Mouse (Mus musculus) right cerebral cortex, adult 18-20 months (tissue): Measurements from ENCODE around the gene Fam169b.
A peak's percentile ranks its signal among the peaks of the same experiment; 100 is the strongest.

Experiments
- DNase-seq: peaks from one replicate; pipeline ENCODE4 v3.0.0; 2022; ENCODE audit warnings: mixed read lengths

The Fam169b gene

DNA sequence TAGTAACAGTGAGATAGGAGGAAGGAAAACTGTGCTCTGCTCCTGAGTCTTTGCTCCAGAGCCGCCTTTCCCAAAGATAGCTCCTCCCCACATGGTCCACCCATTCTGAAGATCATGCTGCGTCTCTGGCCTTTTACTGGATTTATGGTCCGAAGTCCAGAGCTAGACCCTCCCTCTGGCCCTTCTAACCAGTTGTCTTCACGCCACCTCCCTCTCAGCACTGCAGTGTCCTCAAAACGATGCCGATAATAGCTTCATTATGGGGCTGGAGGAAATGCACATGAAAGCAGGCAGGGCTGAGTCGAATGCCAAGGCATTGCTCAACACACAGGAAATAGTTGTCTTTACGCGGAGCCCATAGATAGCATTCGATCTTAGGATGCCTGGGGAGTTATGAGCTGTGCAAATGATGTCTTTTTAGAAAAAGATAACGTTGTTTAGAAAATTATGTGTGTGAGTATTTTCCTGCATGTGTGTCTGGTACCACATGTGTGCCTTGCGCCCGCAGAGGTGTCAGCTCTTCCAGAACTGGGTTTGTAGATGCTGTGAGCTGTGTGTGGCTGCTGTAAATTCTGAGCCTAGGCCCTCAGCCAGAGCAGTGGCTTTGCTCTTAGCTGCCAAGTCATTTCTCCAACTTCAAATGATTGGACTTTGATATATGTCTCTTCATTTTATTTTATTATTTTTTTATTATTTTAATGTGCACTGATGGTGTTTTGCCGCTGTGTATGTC lies 46.6 kb downstream of the Fam169b start:
- no peak for DNase-seq

DNA sequence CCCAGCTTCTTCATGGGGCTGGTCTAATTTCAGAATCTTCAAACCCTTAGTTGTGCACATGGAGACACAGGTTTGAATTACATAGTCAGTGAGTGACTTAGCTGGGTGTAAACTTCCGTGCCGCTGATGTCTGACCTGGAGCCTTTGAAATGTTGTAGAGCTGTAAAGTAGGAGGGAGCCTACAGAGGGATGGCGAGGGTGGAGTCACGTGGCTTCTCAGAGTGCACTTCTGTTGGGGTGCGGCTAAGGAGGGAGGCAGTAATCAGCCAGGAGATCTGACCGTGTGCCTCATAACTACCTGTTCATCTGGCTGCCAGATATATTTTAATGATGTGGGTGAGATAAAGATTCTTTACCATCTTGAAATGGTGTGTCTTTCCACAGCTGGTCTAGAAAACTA lies 49.4 kb downstream of the Fam169b start:
- DNase-seq, result no peak

- DNase-seq, result no peak
Observed at GRCm38 (mm10) chr7:68326190-68326722, 52.6 kb downstream of the Fam169b start.

DNA sequence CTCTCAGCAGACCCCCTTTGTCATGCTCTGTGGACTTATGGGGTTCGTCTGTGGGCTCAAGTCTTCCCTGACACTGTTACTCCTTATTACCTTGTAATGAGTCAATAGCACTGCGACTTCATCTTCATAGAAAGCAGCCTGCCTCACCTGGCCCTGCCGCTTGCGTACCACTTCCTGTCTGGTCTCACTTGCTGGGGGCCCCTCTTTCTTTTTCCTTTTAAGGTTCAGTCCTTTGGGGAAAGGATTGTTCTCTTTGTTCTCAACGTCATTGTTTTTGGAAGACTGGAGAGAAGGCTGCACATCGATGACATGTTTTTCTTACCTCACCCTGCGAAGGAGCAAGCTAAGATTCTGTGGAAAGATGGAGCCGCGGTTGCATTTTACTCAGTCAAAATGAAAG lies 55.4 kb downstream of the Fam169b start:
- DNase-seq, result no peak

GRCm38 (mm10) chr7:68332799-68333198 lies 59.2 kb downstream of the Fam169b start:
- no peak for DNase-seq

DNA sequence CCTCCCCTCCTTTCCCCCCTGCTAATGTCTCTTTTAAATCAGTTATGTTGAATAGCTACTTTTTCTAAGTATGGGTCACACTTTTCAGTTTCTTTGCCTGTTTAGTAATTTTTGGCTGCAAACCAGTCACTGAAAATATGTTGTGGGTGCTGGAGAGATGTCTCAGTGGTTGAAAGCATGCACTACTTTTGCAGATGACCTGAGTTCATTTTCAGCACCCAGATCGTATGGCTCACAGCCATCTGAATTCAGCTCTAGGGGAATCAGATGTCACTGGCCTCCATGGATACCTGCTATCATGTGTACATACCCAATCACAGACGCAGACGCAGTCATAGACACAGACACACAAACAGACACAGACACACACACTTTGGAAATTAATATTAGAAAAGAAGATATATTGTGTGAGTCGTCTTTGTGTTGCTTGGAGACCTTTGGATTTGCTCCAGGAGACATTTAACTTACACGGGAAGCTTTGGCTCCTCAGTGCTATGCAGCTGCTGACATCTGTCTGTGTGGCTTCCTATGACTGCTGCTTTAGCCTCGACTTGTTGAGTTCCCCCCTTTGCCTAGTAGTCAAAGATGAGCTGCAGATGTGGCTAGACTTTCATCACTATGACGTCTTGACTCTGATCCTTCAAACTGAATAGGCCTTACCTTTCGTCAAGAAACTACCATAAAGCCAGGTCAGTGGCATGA lies 63.6 kb downstream of the Fam169b start:
- no peak for DNase-seq

GRCm38 (mm10) chr7:68338680-68339079 lies 65.0 kb downstream of the Fam169b start:
- DNase-seq, result peak; percentile 12

- DNase-seq, result no peak
Observed at GRCm38 (mm10) chr7:68344561-68344960, 70.9 kb downstream of the Fam169b start.

- no peak for DNase-seq
Observed at GRCm38 (mm10) chr7:68345963-68346362, 72.3 kb downstream of the Fam169b start.

DNA sequence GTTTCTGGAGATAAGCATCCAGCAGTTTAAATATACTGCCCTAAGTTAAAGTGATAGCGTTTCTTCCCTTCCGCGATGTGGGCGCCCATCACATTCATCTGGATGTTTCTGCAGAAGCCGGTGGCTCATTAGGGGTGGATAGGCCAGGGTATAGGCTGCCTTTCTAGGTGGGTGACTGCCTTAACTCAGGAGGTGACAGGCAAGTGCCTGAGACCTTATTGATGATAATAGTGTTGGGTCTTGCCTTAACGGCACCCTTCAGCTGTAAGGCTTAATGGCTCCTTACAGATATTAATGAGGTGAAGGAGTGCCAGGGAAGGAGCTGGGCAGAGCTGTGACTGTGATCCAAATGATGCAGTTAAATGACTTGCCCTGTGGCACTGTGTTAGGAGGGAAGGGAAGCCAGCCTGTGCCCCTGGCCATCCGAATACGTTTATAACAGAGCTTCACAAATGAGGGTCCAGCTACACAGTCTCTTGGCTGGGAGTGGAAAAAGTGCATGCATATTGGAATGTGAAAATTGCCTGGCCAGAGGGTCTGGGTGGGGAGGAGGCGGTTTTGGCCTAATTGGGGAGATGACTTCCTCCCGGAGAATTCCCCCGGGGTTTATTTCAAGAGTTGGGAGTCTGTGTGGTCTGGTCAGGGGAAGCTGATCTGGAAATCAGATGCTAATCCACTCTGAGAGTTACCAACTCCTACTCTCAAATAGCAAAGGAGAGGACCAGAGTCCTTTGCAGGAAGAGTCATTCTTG lies 81.9 kb downstream of the Fam169b start:
- DNase-seq, result no peak

DNA sequence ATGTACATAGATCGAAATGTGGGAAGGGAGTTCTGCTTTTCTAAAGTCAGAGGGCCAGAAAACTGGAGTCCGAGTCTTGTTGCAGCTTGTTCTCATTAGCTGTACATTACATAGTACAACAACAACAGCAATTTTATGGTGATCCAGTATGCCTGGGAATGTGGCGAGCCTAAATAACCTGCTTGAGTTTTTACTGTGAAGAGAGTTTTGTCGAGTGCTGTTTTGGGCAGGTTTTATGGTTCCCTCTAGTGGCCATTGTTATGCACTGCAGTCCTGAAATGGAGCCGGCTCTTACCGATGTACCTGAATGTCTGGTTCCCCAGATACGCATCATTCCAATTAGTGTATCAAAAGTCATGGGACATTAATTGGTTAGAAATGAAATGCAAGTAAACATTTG lies 83.8 kb downstream of the Fam169b start:
- peak; percentile 55 for DNase-seq

DNA sequence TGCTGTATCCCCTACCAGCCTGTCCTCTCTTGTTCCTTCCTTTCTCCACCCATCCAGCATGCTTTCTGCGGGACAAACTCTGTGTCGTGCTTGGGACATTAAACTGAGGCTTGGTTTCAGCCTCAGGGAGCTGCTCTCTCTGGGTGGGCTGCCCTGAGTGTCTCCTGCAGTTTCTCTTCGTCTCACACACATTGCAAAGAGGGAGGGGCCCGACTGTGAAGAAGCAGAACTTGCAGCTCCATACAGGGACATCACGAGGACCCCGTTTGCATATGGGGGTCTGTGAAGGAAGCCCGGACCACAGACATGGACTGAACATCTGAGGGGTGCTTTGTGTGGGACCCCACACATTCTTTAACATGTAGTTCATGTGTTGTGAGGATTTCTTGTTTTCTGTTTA lies 89.0 kb downstream of the Fam169b start:
- DNase-seq, result no peak

- peak; percentile 14 for DNase-seq
Observed at GRCm38 (mm10) chr7:68365711-68366110, 92.1 kb downstream of the Fam169b start.

DNA sequence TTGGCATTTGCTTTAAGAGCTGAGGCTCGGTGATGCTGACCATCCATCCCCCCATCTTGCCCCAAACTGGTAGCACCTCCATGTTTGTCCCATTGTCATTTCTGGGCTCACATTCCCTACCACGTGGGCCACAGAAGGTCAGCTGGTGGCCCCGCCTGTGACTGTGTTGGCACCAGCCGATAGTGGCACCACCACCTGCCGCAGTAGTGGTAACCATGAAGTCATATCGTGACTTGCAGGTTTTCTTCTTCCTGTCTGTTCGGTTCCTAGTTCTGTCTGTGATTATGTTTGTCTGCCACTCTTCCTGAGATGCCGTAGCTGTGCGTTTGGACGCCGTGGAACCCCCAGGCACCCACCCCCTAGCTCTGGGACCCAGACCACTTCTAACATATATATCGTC lies 95.3 kb downstream of the Fam169b start:
- DNase-seq, result no peak

- DNase-seq, result peak; percentile 53
Observed at GRCm38 (mm10) chr7:68369694-68370093, 96.1 kb downstream of the Fam169b start.

GRCm38 (mm10) chr7:68374109-68374857 lies 100.6 kb downstream of the Fam169b start:
- DNase-seq, result peak; percentile 41

DNA sequence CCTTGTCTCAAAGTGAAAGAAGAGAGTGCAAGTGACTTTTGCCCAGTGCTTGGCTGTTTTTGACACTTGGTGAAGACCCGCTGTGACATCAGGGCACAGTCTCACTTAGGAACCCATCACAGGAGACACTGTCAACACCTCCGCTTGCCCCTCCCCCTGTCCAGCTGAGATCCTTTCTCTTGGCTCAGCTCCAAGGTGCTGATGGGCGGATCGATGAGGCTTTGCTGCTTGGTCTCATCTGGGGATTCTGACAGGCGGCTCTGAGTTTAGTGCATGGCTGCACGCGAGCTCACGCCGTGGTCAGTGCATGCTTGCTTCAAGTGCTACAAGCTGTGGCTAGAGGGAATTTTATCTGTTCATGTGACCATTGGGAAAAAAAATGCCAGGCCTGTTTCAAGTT lies 108.5 kb downstream of the Fam169b start:
- DNase-seq, result no peak

DNA sequence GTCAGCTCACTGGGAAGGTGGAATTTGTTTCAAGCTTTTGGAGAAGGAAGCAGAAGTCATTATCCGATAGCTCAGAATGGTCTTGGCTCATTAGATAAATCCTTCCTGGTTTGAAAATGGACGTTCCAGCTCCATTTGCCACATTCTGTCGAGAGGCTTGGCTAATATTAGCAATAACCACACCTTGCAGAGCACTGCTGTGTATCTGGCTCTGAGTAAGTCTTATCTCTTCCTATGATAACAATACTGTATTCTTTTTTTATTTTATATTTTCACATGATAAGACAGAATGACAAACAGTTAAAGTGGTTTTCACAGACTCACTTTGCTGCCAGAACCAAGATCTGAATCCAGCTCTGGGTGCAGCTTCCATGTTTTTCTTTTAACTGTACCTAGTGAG lies 113.1 kb downstream of the Fam169b start:
- DNase-seq, result no peak

- DNase-seq, result no peak
Observed at GRCm38 (mm10) chr7:68395707-68396333, 122.2 kb downstream of the Fam169b start.

DNA sequence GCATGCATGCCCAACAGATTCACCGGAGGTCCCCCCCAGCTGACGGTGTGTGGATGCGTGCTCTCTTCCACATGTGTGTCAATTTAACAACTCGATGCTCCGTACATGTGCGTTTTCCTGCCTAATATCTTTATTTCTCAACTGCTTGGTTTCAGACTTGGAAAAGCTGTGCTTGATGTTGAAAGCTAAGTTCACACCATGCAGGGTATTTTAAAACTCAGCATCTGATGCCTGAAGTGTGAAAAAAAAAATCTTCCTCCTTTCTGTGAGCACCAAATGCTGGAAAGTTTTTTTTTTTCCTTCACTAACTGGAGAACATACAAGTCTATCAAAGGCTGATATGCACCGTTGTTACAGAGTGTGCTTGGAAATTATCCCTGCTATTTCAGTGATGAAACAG lies 126.9 kb downstream of the Fam169b start:
- peak; percentile 12 for DNase-seq

DNA sequence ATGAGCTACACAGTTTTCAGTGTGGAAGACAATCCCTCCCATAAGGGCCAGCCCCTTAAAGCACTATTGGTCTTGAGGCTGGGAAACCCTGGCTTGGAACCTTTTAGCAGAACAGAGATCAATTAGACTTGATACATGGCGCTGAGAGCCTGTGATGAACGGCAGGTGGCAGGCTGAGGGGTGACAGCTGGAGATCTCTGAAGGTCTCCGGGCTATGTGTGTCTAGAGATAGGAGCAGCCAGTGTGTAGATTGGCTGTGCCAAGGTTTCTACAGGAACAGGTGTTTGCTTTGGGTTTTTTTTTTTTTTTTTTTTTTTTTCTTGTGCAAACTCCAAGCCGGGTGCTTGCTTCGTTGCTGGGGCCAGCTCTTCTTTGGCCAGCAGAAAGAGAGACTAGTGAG lies 135.0 kb downstream of the Fam169b start:
- DNase-seq, result no peak
